Mouse (Mus musculus): Measurements from ENCODE around the gene Rims4. TPM values are rescaled to one million over a fixed set of nuclear protein-coding genes. Genes with fewer than 3 reads are reported as not detected.

Gene Rims4
- total and polyA plus RNA-seq, 3 experiments: not detected

- Histone ChIP-seq H3K27ac (ENCODE audit: control insufficient read depth, low read depth, low read length) (no peak overlapping the region), H3K4me3 (ENCODE audit: control insufficient read depth in 1 of 2, insufficient read depth in 1 of 2, low read depth in 2 of 2, low read length in 2 of 2) (no peak overlapping the region), H3K36me3 (ENCODE audit: control insufficient read depth in 1 of 2, insufficient read depth in 2 of 2, low read length in 2 of 2) (no peaks in the 10 kb centered on the region), H3K9ac (ENCODE audit: control insufficient read depth, low read depth, low read length, poor library complexity, severe bottlenecking) (no peak overlapping the region), H3K79me2 (ENCODE audit: control insufficient read depth, insufficient read depth, low read length, poor library complexity) (no peaks in the 10 kb centered on the region), H3K4me1 (ENCODE audit: control insufficient read depth in 1 of 2, insufficient read depth in 2 of 2, low read length in 2 of 2) (no peaks in the 10 kb centered on the region), H3K27me3 (ENCODE audit: control insufficient read depth in 1 of 2, insufficient read depth in 2 of 2, low read length in 2 of 2) (peaks cover 0 to 1% of the 10 kb centered on the region in 2 experiments; a peak in 2 of 4 replicates), H3K9me3 (replicated peaks; ENCODE audit: insufficient read depth, low read length) (no peaks in the 10 kb centered on the region)
- DNase-seq (ENCODE audit: low read depth, low spot score): no peak
- TF ChIP-seq UBTF (IDR thresholded peaks at IDR 0.05; ENCODE audit: borderline replicate concordance, insufficient read depth, low read depth, low read length): no peak
- TF ChIP-seq TCF12 (IDR thresholded peaks at IDR 0.05; ENCODE audit: low read depth, low read length): no peak
- TF ChIP-seq SMC3 (IDR thresholded peaks at IDR 0.05; ENCODE audit: low read depth, low read length): no peak
- TF ChIP-seq RCOR1 (IDR thresholded peaks at IDR 0.05; ENCODE audit: low read depth, low read length): no peak
These were observed 46.4 kb upstream of the Rims4 start for GRCm38 (mm10) chr2:163964606-163965560.

GRCm38 (mm10) chr2:163953622-163954310 is 35.3 kb upstream of the Rims4 start:
- H3K36me3 ChIP-seq (ENCODE audit: control insufficient read depth in 1 of 2, insufficient read depth in 2 of 2, low read length in 2 of 2): no peaks in the 10 kb centered on the region
- DNase-seq (ENCODE audit: low read depth, low spot score): no peak
- H3K4me3 ChIP-seq (ENCODE audit: control insufficient read depth in 1 of 2, insufficient read depth in 1 of 2, low read depth in 2 of 2, low read length in 2 of 2): no peak overlapping the region
- no peaks in the 10 kb centered on the region for H3K79me2 ChIP-seq (ENCODE audit: control insufficient read depth, insufficient read depth, low read length, poor library complexity)
- H3K27me3 ChIP-seq (ENCODE audit: control insufficient read depth in 1 of 2, insufficient read depth in 2 of 2, low read length in 2 of 2): peaks cover 6 to 11% of the 10 kb centered on the region in 2 experiments
- H3K9me3 ChIP-seq (replicated peaks; ENCODE audit: insufficient read depth, low read length): no peaks in the 10 kb centered on the region
- no peaks in the 10 kb centered on the region for H3K4me1 ChIP-seq (ENCODE audit: control insufficient read depth in 1 of 2, insufficient read depth in 2 of 2, low read length in 2 of 2)
- no peak overlapping the region for H3K9ac ChIP-seq (ENCODE audit: control insufficient read depth, low read depth, low read length, poor library complexity, severe bottlenecking)
- TF ChIP-seq USF2 (IDR thresholded peaks at IDR 0.05; ENCODE audit: borderline replicate concordance in 1 of 2, insufficient read depth in 1 of 2, low read depth in 1 of 2, low read length in 2 of 2): no peak
- H3K27ac ChIP-seq (ENCODE audit: control insufficient read depth, low read depth, low read length): no peak overlapping the region

- Histone ChIP-seq H3K4me3 (ENCODE audit: control insufficient read depth in 1 of 2, insufficient read depth in 1 of 2, low read depth in 2 of 2, low read length in 2 of 2) (no peak overlapping the region), H3K79me2 (ENCODE audit: control insufficient read depth, insufficient read depth, low read length, poor library complexity) (no peaks in the 10 kb centered on the region), H3K9me3 (replicated peaks; ENCODE audit: insufficient read depth, low read length) (no peaks in the 10 kb centered on the region), H3K36me3 (ENCODE audit: control insufficient read depth in 1 of 2, insufficient read depth in 2 of 2, low read length in 2 of 2) (no peaks in the 10 kb centered on the region), H3K27ac (ENCODE audit: control insufficient read depth, low read depth, low read length) (no peak overlapping the region), H3K9ac (ENCODE audit: control insufficient read depth, low read depth, low read length, poor library complexity, severe bottlenecking) (no peak overlapping the region), H3K4me1 (ENCODE audit: control insufficient read depth in 1 of 2, insufficient read depth in 2 of 2, low read length in 2 of 2) (no peaks in the 10 kb centered on the region), H3K27me3 (ENCODE audit: control insufficient read depth in 1 of 2, insufficient read depth in 2 of 2, low read length in 2 of 2) (peaks cover 10 to 15% of the 10 kb centered on the region in 2 experiments)
- 0 out of 2 replicates have a peak, but pooled peaks have one; percentile 38 for TF ChIP-seq TBP (IDR thresholded peaks at IDR 0.05; ENCODE audit: low read depth, low read length)
- TF ChIP-seq TAL1 (IDR thresholded peaks at IDR 0.05; ENCODE audit: low read length): no peak
- TF ChIP-seq ZC3H11A (IDR thresholded peaks at IDR 0.05; ENCODE audit: low read depth, low read length): 0 out of 2 replicates have a peak, but pooled peaks have one; percentile 26
- peak; percentile 71 to 75 (median 72) for TF ChIP-seq CTCF (IDR thresholded peaks at IDR 0.05 in 2 of 3, conservative IDR thresholded peaks at IDR 0.05 in 1 of 3; ENCODE audit: control insufficient read depth in 1 of 3, insufficient read depth in 1 of 3, low read depth in 2 of 3, low read length in 3 of 3, poor library complexity in 1 of 3, severe bottlenecking in 1 of 3)
- no peak for TF ChIP-seq MXI1 (IDR thresholded peaks at IDR 0.05; ENCODE audit: low read depth, low read length)
- peak; percentile 39 for TF ChIP-seq RAD21 (IDR thresholded peaks at IDR 0.05; ENCODE audit: low read depth, low read length)
- TF ChIP-seq MYC (IDR thresholded peaks at IDR 0.05; ENCODE audit: low read depth, low read length): peak; percentile 70
- peak; percentile 67 for TF ChIP-seq SMC3 (IDR thresholded peaks at IDR 0.05; ENCODE audit: low read depth, low read length)
- peak; percentile 51 for TF ChIP-seq MAX (IDR thresholded peaks at IDR 0.05; ENCODE audit: low read length)
- DNase-seq (ENCODE audit: low read depth, low spot score): peak; percentile 57
These were observed 33.3 kb upstream of the Rims4 start for GRCm38 (mm10) chr2:163951770-163952169.
